Mouse (Mus musculus) megakaryocyte, embryonic 14.5 days (primary cell): ENCODE measurements at regions not wholly inside any gene's neighbourhood (a gene's known extent, or its start where the extent isn't known, plus 50 kb on each side); places are given as distances from the start of the nearest gene placed in this dataset.

Experiments
- FLI1 ChIP-seq: IDR thresholded peaks from 2 replicates; pipeline ENCODE4 v1.6.1; 2012; ENCODE audit warnings: low read length, inconsistent platforms, mixed read lengths
- GATA1 ChIP-seq: IDR thresholded peaks from 3 replicates; pipeline ENCODE4 v1.6.1; 2012; ENCODE audit warnings: mixed read lengths, low read length, inconsistent platforms, borderline replicate concordance

GRCm38 (mm10) chr13:97363765-97364164 lies 122.9 kb downstream of the Enc1 start:
- TF ChIP-seq FLI1 (no peak), GATA1 (no peak)
